Mouse (Mus musculus) heart, embryonic 13.5 days (tissue): Measurements from ENCODE around the gene Lmf1. TPM values are rescaled to one million over a fixed set of nuclear protein-coding genes. Genes with fewer than 3 reads are reported as not detected.

Experiments used
- ATAC-seq: fragments of 200-750 bp; cut with Nextera tagmentation; 2 replicates; pipeline ENCODE4 v1.8.0; 2017; ENCODE audit warnings: moderate TSS enrichment; ENCODE audit not compliant: insufficient number of reproducible peaks, low FRiP score, low TSS enrichment; ENCODE audit errors: extremely low read depth
- H3K27ac ChIP-seq: fragments of 300-500 bp; sonication (generic); replicated peaks from 2 replicates; pipeline ENCODE4 v1.5.1; 2015; ENCODE audit warnings: moderate library complexity, mild to moderate bottlenecking, inconsistent platforms
- H3K27me3 ChIP-seq: fragments of 300-500 bp; sonication (generic); replicated peaks from 2 replicates; pipeline ENCODE4 v1.6.1; 2015; ENCODE audit warnings: mild to moderate bottlenecking, inconsistent platforms
- H3K36me3 ChIP-seq: fragments of 300-500 bp; sonication (generic); 2 replicates; pipeline ENCODE4 v1.6.1; 2015; ENCODE audit warnings: mild to moderate bottlenecking, inconsistent platforms
- H3K4me1 ChIP-seq: fragments of 300-500 bp; sonication (generic); 2 replicates; pipeline ENCODE4 v1.6.1; 2015; ENCODE audit warnings: inconsistent platforms
- H3K4me2 ChIP-seq: fragments of 300-500 bp; sonication (generic); 2 replicates; pipeline ENCODE4 v1.6.1; 2015; ENCODE audit warnings: inconsistent platforms, mild to moderate bottlenecking, moderate library complexity
- H3K4me3 ChIP-seq: fragments of 300-500 bp; sonication (generic); 2 replicates; pipeline ENCODE4 v1.5.1; 2015; ENCODE audit warnings: moderate library complexity, mild to moderate bottlenecking, inconsistent platforms
- H3K9ac ChIP-seq: fragments of 300-500 bp; sonication (generic); 2 replicates; pipeline ENCODE4 v1.6.1; 2015; ENCODE audit warnings: inconsistent platforms, mild to moderate bottlenecking, moderate library complexity
- H3K9me3 ChIP-seq: fragments of 300-500 bp; sonication (generic); 2 replicates; pipeline ENCODE4 v1.6.1; 2016; ENCODE audit warnings: inconsistent platforms
- WGBS: fragments of 180-500 bp; shearing (Covaris S2); methylation state at CpG from one replicate; pipeline ENCODE4 v1.1.7; 2015; ENCODE audit warnings: mixed read lengths; 5-methylcytosine and 5-hydroxymethylcytosine counted together
- polyA plus RNA-seq: library from polyadenylated mRNA; unstranded; fragments of >200 nt; fragmentation: Nextera tagmentation; extraction: Ambion mirVana; gene quantifications from 2 replicates; pipeline ENCODE4 v1.2.1, GENCODE M21; 2015

The Lmf1 gene
- polyA plus RNA-seq, 1 experiment from 2014 or later = 30.2 TPM

DNA sequence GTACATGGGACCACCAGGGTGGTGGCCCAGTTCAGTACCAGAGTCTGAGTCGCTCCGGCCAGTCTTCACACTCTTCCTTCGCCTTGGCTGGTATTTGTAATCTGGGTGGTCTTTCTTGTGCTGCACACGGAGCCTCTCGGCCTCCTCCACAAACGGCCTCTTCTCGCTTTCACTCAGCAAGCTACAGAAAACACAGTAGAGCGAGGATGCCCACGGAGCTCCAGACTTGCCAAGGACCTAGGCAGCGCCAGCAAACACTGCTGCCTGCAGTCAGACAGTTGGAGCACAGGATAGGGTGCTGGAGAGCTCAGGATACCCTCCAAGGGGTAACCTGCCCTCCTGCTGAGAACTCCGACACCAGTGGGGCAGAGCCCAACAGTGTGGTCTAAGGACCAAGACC lies 10.0 kb upstream of the Lmf1 start:
- H3K4me1 ChIP-seq = peaks cover 44% of the 10 kb centered on the region
- ATAC-seq = no peak
- H3K4me3 ChIP-seq = no peak overlapping the region
- H3K36me3 ChIP-seq = no peaks in the 10 kb centered on the region
- WGBS = 82% methylated on average over 11 of the region's 11 CpGs
- 0 out of 2 replicates have a peak overlapping the region, but pooled peaks have one; percentile 93 for H3K4me2 ChIP-seq
- H3K9me3 ChIP-seq = no peaks in the 10 kb centered on the region
- H3K27me3 ChIP-seq = peaks cover 59% of the 10 kb centered on the region
- H3K27ac ChIP-seq = no peak overlapping the region
- peak overlapping the region; percentile 28; the same call in 1 of the 2 replicates for H3K9ac ChIP-seq

DNA sequence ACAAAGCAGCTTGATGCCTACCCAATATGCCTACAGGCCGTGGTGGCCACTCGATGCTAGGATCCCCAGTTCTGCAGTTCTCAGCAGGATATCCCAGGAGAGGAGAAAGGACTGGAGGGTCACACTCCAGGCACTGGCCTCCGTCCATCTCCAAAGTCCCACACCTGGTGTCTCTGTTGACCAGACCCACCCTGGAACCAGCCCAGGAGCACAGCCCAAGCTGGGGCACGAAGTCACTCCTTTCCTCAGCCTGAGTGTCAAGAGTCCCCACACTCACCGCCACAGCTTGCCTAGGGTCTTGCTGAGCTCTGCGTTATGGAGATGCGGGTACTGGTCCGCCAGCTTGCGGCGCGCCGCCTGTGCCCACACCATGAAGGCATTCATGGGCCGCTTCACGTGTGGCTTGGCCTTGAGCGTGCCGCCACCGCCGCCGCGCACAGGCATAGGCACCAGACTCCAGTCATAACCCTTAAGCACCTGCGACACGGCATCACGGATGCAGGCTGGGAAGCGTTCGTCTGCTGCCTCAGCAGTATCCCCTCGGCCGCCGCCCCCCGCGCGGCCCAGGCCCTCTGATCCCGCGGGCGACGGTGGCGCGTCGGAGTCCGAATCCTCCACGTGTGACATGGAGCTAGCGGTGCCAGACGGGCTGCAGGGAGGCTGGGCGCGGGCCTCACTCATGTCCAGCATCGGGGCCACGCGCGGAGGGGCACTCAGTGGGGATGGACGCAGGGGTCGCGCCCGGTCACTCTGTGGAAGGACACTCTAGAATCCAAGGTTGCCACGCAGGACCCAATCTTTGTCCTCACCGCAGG lies 8.8 kb upstream of the Lmf1 start:
- Histone ChIP-seq H3K4me3 (peak overlapping the region; percentile 65), H3K4me2 (peak overlapping the region; percentile 93), H3K36me3 (no peaks in the 10 kb centered on the region), H3K27ac (no peak overlapping the region), H3K4me1 (peaks cover 49% of the 10 kb centered on the region), H3K9me3 (no peaks in the 10 kb centered on the region), H3K27me3 (peaks cover 62% of the 10 kb centered on the region), H3K9ac (peak overlapping the region; percentile 81)
- WGBS = 5% methylated on average over 54 of the region's 54 CpGs
- ATAC-seq = peak; percentile 8; the same call in 1 of the 2 replicates

DNA sequence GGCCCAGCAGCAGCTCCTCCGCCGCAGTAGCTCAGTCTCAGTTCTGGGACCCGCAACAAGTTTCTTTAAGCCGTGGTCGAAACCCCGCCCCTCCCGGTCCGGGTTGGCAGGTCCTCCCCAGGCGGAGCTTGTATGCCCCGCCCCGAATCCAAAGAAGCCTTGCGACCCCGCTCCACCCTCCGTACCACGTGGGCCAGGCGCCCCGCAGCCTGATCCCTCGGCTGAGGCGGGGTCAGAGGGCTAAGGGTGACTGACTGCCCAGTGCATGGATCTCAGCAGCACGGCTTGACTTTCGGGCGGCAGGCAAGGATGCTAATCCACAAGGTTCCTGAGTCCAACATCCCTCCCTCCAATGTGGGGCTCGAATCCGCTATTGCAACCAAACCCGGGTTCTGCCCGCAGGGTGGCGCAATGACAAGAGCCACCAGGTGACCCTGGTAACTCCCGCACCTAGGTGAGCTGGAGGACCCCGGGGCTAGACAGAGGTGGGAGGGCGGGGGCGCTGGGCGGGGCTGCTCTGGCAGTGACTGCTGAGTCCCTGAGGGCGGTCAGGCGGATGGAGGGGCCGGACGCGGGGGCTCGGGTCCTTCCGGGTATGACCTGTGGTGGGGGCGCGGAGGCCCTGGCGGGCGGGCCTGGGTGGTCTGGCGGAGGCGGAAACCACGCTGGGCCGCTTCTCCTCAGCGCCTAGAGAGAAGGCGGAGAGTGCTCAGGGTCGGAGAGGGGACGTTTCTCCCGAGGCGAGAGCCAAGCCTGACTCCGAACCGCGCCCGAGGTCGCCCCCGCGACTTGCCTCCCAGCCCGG lies 8.0 kb upstream of the Lmf1 start, which contains the start of gene Sox8:
Gene Sox8, minus strand, starts transcription at position 39 of the 805 bp plus-strand sequence.
- Histone ChIP-seq H3K4me3 (peak within 1 kb of the TSS; percentile 65), H3K9ac (peak within 1 kb of the TSS; percentile 81), H3K27ac (no peak within 1 kb of the TSS), H3K27me3 (peaks cover 62% of the 10 kb centered on the region), H3K9me3 (no peaks in the 10 kb centered on the region), H3K36me3 (no peaks in the 10 kb centered on the region), H3K4me1 (peaks cover 51% of the 10 kb centered on the region), H3K4me2 (peak within 1 kb of the TSS; percentile 93)
- under 1% methylated on average over 61 of the region's 61 CpGs for WGBS
- peak; percentile 67 for ATAC-seq

DNA sequence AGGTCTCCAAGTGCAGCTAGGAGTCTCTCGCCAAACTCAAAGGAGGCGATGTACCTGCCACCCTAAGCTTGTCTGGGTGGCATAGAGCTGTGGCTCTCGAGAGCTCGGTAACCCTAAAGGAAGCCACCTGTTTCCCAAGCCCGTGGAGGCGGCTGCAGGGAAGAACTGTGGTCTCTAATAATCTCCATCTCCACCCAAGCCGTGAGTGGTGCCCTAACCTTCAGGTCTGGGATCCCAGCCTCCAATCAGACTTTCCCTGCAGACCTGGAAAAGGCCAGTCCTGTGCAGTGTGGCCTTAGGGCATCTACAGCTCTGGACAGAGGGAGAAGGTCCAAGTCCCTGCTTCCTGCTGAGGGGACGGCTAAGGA lies 7.4 kb upstream of the Lmf1 start:
- no peak overlapping the region for H3K27ac ChIP-seq
- H3K4me3 ChIP-seq = peak overlapping the region; percentile 65
- peak overlapping the region; percentile 93 for H3K4me2 ChIP-seq
- no peak for ATAC-seq
- H3K27me3 ChIP-seq = peaks cover 62% of the 10 kb centered on the region
- no peaks in the 10 kb centered on the region for H3K9me3 ChIP-seq
- H3K36me3 ChIP-seq = no peaks in the 10 kb centered on the region
- WGBS = 10% methylated on average over 8 of the region's 8 CpGs
- peaks cover 50% of the 10 kb centered on the region for H3K4me1 ChIP-seq
- peak overlapping the region; percentile 81 for H3K9ac ChIP-seq

DNA sequence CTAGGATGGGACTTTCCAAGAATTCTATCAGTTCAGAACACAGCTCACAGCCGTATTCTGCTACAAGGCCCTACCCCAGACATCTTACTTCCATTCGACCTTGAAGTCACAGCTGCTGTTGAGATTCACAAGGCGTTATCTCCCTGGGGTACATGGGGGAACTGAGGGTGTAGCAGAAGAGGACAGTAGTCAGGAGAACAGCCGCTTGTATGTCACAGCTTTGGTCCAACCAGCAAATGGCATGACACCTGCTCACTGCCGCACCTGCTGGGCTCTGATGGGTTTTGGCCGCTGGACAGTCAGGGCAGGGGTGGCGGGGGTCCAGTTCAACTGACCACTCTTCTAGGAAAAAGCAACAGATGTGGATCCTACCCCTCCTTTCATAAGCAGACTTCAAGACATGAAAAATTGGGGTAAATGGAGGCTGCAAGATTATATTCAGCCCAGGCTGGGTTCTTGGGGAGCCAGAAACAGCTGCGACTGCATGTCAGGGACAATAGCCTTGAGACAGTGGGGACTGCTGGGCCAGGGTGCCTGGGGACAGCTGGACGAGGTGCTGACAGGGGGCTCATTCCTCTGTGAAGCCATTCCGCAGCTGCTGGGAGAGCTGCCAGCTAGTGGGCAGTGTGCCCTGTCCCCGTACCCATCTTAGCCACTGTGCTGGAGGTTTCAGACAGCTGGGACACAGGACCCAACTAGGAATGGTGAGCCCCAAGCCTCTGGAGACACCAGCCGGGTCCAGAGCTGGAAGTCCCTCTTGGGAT lies 3.5 kb upstream of the Lmf1 start:
- ATAC-seq = no peak

DNA sequence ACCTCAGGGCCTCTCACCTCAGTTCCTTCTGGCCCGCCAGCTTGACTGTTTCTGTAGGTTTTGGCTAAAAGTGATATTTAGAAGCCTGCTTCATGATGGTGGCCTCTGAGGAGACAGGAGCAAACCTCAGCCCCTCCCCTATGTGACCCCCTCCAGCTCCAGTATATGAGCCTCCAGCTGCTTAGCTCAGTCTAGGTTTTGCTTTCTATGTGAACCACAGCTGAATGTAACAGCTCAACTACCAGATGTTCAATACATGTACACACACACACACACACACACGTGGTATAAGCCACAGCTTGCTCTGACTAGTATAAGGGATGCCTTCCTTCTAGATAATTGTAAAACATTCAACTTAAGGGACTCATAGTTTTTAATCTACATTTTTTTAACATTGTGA lies 2.9 kb upstream of the Lmf1 start:
- Histone ChIP-seq H3K9me3 (no peaks in the 10 kb centered on the region), H3K4me3 (no peak overlapping the region), H3K4me1 (peaks cover 57% of the 10 kb centered on the region), H3K4me2 (peak overlapping the region; percentile 25; the same call in 1 of the 2 replicates), H3K27ac (peak overlapping the region; percentile 71; the same call in 1 of the 2 replicates), H3K9ac (no peak overlapping the region), H3K36me3 (no peaks in the 10 kb centered on the region), H3K27me3 (peaks cover 35% of the 10 kb centered on the region)
- WGBS = 67% methylated on average over 2 of the region's 2 CpGs
- ATAC-seq = no peak

More for the DNA sequence above, 3.5 kb upstream of the Lmf1 start:
- peak overlapping the region; percentile 71 for H3K27ac ChIP-seq
- H3K4me2 ChIP-seq = peak overlapping the region; percentile 25
- H3K4me3 ChIP-seq = no peak overlapping the region
- WGBS = 40% methylated on average over 12 of the region's 12 CpGs
- H3K4me1 ChIP-seq = peaks cover 55% of the 10 kb centered on the region
- H3K27me3 ChIP-seq = peaks cover 35% of the 10 kb centered on the region
- no peaks in the 10 kb centered on the region for H3K36me3 ChIP-seq
- no peak overlapping the region for H3K9ac ChIP-seq
- no peaks in the 10 kb centered on the region for H3K9me3 ChIP-seq

DNA sequence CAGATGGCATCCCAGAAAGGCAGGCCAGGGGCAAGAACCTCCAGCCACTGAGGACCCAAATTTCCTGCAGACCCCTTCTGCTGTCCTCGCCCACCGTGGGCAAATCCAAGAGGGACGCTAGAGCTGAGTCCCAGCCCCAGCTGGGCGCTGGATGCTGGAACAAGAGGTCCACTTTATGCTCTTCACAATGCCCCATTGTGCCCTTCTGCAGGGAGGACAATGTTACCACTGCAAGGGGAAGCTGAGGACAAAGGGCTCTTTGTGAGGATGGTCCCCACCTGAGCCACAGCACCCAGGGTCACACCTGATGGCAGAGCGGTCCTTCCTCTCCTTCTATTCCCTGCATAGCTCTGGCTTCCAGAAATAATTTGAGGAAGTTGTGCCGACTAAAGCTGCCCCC lies 1.6 kb upstream of the Lmf1 start:
- peaks cover 26% of the 10 kb centered on the region for H3K27me3 ChIP-seq
- H3K4me1 ChIP-seq = peaks cover 63% of the 10 kb centered on the region
- no peak overlapping the region for H3K4me2 ChIP-seq
- WGBS = 68% methylated on average over 6 of the region's 6 CpGs
- no peak overlapping the region for H3K4me3 ChIP-seq
- H3K9ac ChIP-seq = no peak overlapping the region
- H3K27ac ChIP-seq = no peak overlapping the region
- H3K9me3 ChIP-seq = no peaks in the 10 kb centered on the region
- no peak for ATAC-seq
- H3K36me3 ChIP-seq = no peaks in the 10 kb centered on the region

DNA sequence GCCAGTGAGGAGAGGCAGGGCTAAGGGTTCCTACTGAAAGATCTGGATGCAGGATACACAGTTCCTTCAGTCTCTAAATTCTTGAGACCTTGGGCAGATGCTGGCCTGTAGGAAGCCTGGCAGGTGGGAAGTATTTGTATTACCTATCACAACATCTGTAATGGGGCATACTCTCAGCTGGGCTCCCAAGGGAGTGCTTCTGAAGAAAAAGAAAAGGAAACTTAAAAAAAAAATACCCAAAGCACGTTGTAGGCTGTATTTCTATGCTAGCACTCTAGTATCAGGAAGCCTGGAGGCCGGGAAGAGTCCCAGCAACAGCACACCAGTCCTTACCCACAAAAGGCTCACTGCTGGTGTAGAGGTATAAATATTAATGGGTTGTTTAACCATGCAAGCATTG lies 1.2 kb upstream of the Lmf1 start:
- no peak overlapping the region for H3K4me2 ChIP-seq
- H3K9me3 ChIP-seq = no peaks in the 10 kb centered on the region
- peaks cover 67% of the 10 kb centered on the region for H3K4me1 ChIP-seq
- H3K9ac ChIP-seq = no peak overlapping the region
- no peak overlapping the region for H3K27ac ChIP-seq
- no peaks in the 10 kb centered on the region for H3K36me3 ChIP-seq
- 58% methylated on average over 2 of the region's 2 CpGs for WGBS
- H3K27me3 ChIP-seq = peaks cover 22% of the 10 kb centered on the region; the same call in 1 of the 2 replicates
- no peak for ATAC-seq
- H3K4me3 ChIP-seq = no peak overlapping the region

DNA sequence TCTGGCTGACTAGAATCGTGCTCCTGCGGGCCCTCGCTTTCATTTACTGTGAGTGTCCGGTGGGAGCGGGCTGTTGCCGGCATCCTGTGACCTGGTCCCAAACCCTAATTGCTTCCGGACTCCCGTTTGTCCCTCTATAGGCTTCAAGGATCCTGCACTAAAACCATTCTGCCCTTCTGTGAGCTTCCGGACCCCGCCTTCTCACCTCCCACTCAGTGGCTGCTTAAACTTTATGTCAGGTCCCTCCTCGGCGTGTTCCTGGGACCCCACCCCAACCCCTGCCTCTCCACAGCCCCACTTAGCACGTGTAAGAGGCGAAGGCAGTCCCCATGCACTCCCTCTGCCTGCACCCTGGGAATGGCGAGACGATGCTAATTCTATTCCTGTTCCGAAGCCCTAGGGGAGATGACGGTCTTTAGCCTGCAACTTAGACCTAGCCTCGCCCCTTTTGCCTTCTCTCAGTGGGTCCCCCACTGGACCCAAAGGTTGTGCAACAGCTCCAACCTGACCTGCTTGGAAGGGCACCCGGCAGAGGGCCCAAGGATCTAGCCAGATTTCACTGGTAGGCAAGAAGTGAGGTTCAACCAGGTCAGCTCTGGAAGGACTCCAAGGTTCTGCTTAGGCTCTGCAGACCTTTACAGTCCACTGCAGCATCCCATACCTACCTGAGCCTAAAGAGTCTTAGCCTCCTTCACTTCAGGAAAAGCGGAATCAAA lies 605 bp downstream of the Lmf1 start:
- H3K27ac ChIP-seq = peak overlapping the region; percentile 74
- no peaks in the 10 kb centered on the region for H3K9me3 ChIP-seq
- H3K36me3 ChIP-seq = peaks cover 1% of the 10 kb centered on the region
- peak overlapping the region; percentile 85 for H3K9ac ChIP-seq
- peak overlapping the region; percentile 66 for H3K4me3 ChIP-seq
- 5% methylated on average over 21 of the region's 21 CpGs for WGBS
- ATAC-seq = 0 out of 2 replicates have a peak, but pooled peaks have one; percentile 6
- H3K4me1 ChIP-seq = peaks cover 68% of the 10 kb centered on the region
- peaks cover 9% of the 10 kb centered on the region; the same call in 1 of the 2 replicates for H3K27me3 ChIP-seq
- peak overlapping the region; percentile 94 for H3K4me2 ChIP-seq

DNA sequence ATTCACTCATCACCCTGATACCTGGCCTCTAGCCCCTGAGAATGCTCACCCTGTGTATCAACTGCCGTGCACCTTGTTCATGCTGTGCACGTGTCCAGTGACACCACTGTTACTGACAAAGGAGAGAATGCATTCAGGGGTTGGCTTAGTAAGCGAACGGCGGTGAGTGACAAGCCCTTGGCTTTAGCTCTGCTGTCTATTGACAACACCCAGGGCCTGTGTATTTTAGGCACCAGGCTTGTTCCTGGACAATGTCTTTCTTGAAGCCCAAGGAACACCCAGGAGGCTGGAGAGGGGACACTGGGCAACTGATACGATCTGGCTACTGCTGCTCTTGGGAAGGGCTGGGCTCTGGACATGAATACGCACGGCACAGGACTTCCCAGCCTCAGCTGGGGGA lies 3.2 kb downstream of the Lmf1 start:
- H3K9ac ChIP-seq = peak overlapping the region; percentile 61

More for the DNA sequence above, 3.2 kb downstream of the Lmf1 start:
- ATAC-seq = no peak
- Histone ChIP-seq H3K4me2 (peak overlapping the region; percentile 51), H3K9me3 (no peaks in the 10 kb centered on the region), H3K27me3 (peaks cover 6% of the 10 kb centered on the region; the same call in 1 of the 2 replicates), H3K4me1 (peaks cover 50% of the 10 kb centered on the region), H3K36me3 (peaks cover 25% of the 10 kb centered on the region), H3K27ac (peak overlapping the region; percentile 59), H3K4me3 (0 out of 2 replicates have a peak overlapping the region, but pooled peaks have one; percentile 1)
- 50% methylated on average over 8 of the region's 8 CpGs for WGBS
